Mouse (Mus musculus) liver, adult 2 months (tissue): Measurements from ENCODE around the gene Fam222b.
"Not testable (repeated sequence)": the region's sequence is repeated elsewhere in the genome, so short reads cannot be mapped to it uniquely, and the experiment has no call there.

Experiments used
- CTCF ChIP-seq: fragments of 200-500 bp; IDR thresholded peaks from 2 replicates; pipeline ENCODE4 v1.5.1; 2011; ENCODE audit warnings: low read depth, low read length, control low read depth
- POLR2A ChIP-seq: fragments of 200-500 bp; IDR thresholded peaks from 2 replicates; pipeline ENCODE4 v1.6.1; 2011; ENCODE audit warnings: low read length, control low read depth; ENCODE audit not compliant: insufficient read depth; ENCODE audit errors: extremely low read depth

DNA sequence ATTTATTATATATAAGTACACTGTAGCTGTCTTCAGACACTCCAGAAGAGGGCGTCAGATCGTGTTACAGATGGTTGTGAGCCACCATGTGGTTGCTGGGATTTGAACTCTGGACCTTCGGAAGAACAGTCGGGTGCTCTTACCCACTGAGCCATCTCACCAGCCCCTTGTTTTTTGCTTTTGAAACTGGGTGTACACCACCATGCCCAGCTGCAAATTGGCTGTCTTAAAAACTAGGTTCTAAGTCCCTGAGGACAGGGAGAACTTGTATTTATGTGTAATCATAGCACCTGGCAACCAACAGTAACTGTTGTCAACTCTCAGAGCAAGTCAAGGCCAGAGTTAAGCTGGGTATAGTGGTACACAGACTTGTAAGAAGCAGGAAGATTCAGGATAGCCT, 45.8 kb upstream of the Fam222b start:
- TF ChIP-seq CTCF, POLR2A: not testable (repeated sequence)
